Mouse (Mus musculus) kidney, adult 2 months (tissue): ENCODE data around the gene Krtap5-3.

Source experiments
- CTCF ChIP-seq: fragments of 200-500 bp; conservative IDR thresholded peaks from 2 replicates; pipeline ENCODE4 v1.5.1; 2011; ENCODE audit warnings: low read depth, mild to moderate bottlenecking, control low read depth, low read length, moderate library complexity, mixed read lengths; ENCODE audit not compliant: insufficient read depth, insufficient read length
- POLR2A ChIP-seq: fragments of 200-500 bp; IDR thresholded peaks from one replicate; pipeline ENCODE4 v1.6.1; 2011; ENCODE audit warnings: low read depth, low read length, control low read depth

- TF ChIP-seq CTCF (peak; percentile 50), POLR2A (no peak)
These were observed 48.7 kb downstream of the Krtap5-3 start for GRCm38 (mm10) chr7:142249824-142250223.
